Mouse (Mus musculus) liver, embryonic 18 days (tissue): Measurements from ENCODE around the gene Rps27a. TPM values are rescaled to one million over a fixed set of nuclear protein-coding genes. Genes with fewer than 3 reads are reported as not detected.

Source experiments
- polyA plus RNA-seq: library from polyadenylated mRNA; depleted of rRNA; stranded (reverse); fragments of >200 nt; gene quantifications from 2 replicates; pipeline ENCODE4 v1.2.3, GENCODE M21; 2012; rRNA removed

Rps27a gene
- polyA plus RNA-seq = 777 and 798 TPM in 2 replicates

DNA sequence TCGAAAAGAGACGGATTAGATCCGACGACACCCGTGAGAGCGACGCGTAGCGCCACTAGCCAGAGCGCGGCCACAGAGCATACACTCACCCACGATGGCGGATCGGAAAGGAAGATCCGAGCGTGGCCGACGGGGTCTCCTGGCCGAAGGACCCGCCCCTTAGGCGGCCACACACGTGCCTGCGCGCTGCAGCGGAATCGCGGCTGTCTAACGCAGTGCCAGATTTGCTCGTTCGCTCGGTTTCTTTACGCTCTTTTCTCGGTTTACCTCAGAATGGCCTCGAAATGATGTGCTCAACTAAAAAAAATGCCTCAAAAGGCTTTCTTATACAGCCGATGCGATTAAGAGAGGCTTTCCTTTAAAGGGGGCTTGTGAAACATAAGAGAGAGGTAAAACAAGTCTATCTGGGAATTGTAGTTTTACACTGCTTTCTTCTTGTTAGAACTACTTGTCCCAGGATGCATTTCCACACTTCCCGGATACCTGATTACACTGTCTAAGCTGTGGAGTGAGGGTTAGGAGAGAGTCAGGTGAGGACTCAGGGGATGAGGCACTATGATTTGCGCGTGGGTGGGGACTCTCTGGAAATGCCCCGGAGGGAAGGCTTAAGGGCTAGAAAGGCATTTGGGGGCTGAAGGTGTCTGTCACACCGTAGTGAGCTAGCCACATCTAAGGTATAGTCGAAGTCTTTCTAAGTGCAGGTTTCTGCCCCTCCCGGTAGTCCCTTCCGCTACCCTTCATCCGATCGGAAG, at the start of gene Rps27a, which contains the start of gene Clhc1:
Rps27a (minus strand) TSS at position 358 of the 752 bp plus-strand sequence.
Clhc1 (plus strand) TSS at position 199 of the 752 bp plus-strand sequence.

DNA sequence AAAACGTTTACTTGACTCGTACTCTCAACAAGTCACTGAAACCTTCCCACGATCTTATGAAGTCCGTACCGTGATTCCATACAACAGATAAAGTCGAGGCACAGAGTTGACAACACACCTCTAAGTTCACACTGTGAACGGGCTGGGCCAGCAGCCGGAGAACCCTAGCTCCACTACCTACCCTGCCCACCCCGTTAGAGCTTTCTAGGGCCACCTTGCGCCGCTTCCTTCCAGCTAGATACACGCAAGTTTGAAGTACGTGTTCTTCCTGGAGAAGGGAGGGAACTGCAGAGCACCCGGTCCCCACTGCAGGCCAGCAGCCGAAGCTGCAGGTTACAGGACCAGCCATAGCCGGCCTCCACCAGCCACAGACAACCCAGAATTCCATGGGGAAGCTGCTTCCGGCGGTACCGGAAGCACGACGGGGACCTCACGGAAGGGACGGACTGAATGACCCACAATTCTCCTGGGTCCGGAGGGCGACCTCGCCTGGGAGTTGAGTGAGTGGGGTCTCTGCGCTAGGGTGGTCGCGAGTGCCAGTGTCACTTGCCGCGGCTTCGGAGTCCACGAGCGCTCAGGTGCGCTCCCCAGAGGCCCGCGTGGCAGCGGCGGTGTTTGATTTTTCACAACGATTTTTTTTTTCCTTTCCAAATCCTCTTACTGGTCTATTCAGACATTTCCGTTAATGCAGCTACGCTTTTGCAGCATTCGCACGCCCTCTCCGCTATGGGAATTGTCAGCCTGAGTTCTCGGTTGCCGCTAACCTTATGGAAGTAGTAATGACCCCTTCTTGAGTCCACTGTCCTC, 21.7 kb downstream of the Rps27a start, which contains the start of gene Mtif2:
Mtif2 (plus strand) TSS at position 421 of the 807 bp plus-strand sequence.

DNA sequence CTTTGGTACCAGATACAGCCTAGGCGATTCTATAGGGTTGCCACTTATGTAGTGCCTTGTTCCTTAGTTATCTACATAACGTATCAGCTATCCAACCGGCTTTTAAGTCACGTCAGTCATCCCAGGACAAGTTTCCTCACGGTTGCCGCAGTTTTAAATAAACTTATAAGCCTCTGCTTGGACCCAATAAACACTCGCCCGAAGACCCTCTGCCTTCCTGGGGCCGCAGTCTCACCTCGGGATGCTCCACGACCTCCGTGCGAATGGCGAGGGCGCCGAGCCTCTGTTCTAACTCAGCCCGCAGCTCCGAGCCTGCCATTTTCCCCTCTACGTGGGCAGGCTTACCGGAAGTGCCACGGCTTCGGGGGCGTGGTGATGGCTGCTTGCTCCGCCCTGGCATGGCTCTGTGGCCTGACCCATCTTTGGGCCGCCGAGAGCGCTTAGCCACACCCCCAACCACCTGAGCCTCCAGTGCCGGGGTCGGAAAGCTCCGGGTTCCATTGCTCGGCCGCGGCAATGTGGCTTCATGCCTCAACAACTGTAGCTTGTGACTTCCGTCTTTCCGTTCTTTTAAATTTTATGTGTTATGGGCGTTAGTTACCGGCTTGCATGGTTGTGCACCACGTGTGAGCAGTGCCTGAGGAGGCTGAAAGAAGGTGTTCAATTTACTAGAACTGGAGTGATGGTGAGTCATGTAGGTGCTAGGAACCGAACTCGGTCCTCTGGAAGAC, 33.1 kb downstream of the Rps27a start, which contains the start of gene Prorsd1:
Prorsd1 (minus strand) TSS at position 352 of the 731 bp plus-strand sequence.

Other genes starting within 250 kb of the Rps27a start
- gene Ccdc88a, start 174.5 kb downstream of the Rps27a start, polyA plus RNA-seq = 0.95 and 0.96 TPM in 2 replicates
- gene Prorsd1, start 33.1 kb downstream of the Rps27a start, polyA plus RNA-seq = 11.5 and 13.0 TPM in 2 replicates
- 12.7 and 14.8 TPM in 2 replicates for gene Mtif2, start 21.7 kb downstream of the Rps27a start, polyA plus RNA-seq
- gene Clhc1, start 159 bp downstream of the Rps27a start, polyA plus RNA-seq = 0.04 and 0.05 TPM in 2 replicates
- 43.7 and 59.6 TPM in 2 replicates for gene Rtn4, start 144.8 kb upstream of the Rps27a start, polyA plus RNA-seq